Comparison of ENCODE assay signal across 21 mouse cellular contexts in the genomic region with DNA sequence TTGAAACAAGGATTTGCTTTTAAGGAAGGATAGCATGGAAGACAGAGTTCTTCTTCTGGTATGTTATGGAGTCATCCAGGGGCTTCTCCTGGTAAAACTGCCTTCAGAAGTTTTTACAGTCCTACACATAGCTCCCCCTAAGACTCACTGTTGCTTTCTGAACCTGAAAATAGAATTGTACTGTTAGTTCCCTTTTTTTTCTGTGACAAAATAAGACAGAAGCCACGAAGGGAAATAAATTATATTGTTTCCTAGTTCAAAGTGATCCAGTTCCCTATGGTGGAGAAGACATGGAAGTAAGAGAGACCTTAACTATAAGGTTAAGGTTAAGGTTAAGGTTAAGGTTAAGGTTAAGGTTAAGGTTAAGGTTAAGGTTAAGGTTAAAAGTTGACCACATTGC.
DNase-seq lines count a peak whose midpoint lies in the region; ATAC-seq and TF ChIP-seq lines count a peak whose summit lies in the region.
"Had no signal": no experiment of that assay in that cellular context is flagged by ENCODE, and none has a peak within 500 bp of the region (broad histone marks: within the 10 kb centered on the region; RNA-seq: fewer than 3 reads in every experiment).

No protein-coding gene starts in this region.

- H3K27ac ChIP-seq in bone marrow macrophage, adult 2 months (ENCODE audit: insufficient read depth, low read depth, low read length): peak overlapping the region; percentile 47
- H3K27ac ChIP-seq: embryonic facial prominence, embryonic 10.5 days; embryonic facial prominence, embryonic 12.5 days; forebrain, embryonic 12.5 days had no signal

- no peak for TF ChIP-seq POLR2A in bone marrow macrophage, adult 2 months (IDR thresholded peaks at IDR 0.05; ENCODE audit: borderline replicate concordance, low read depth, low read length)

- H3K4me3 ChIP-seq in bone marrow macrophage, adult 2 months (ENCODE audit: insufficient read depth, low read length): no peak overlapping the region
- H3K4me3 ChIP-seq: embryonic facial prominence, embryonic 10.5 days; embryonic facial prominence, embryonic 12.5 days; forebrain, embryonic 12.5 days had no signal

- peak; percentile 52; the same call in 1 of the 2 replicates for ATAC-seq in common myeloid progenitor, adult 5-6 weeks (replicated peaks; ENCODE audit: low read depth, poor library complexity, severe bottlenecking)
- ATAC-seq in hematopoietic stem cell, adult 5-6 weeks (replicated peaks in 1 of 2; ENCODE audit: insufficient read depth in 1 of 2, low FRiP score in 2 of 2, low TSS enrichment in 1 of 2, low read depth in 1 of 2, poor library complexity in 2 of 2, severe bottlenecking in 2 of 2): peak; percentile 32 to 62; a peak in 2 of 4 replicates
- ATAC-seq in megakaryocyte progenitor cell, adult 5-6 weeks (replicated peaks; ENCODE audit: poor library complexity): peak; percentile 54
- ATAC-seq: forebrain, embryonic 14.5 days; forebrain, embryonic 16.5 days had no signal

- H3K4me1 ChIP-seq in bone marrow macrophage, adult 2 months (ENCODE audit: control insufficient read depth, insufficient read depth, low read length): peaks cover 4% of the 10 kb centered on the region
- H3K4me1 ChIP-seq: embryonic facial prominence, embryonic 10.5 days; embryonic facial prominence, embryonic 12.5 days; forebrain, embryonic 12.5 days had no signal

- DNase-seq in lung, postnatal 4 days: no peak
- no peak for DNase-seq in kidney, postnatal 10 days
- DNase-seq in adrenal gland, adult (ENCODE audit: inconsistent age in 2 of 2, low spot score in 1 of 2): no peak
- DNase-seq: adrenal gland, adult 8-10 months; adrenal gland, postnatal 14 days; adrenal gland, postnatal 36 days; cerebellum, adult 11 months; cerebellum, adult 18-20 months; cerebellum, adult 8-10 months; cerebellum, adult 9-11 months; cerebellum, postnatal 14 days; cerebellum, postnatal 36 days had no signal

- TF ChIP-seq CTCF in bone marrow macrophage, adult 2 months (IDR thresholded peaks at IDR 0.05; ENCODE audit: low read depth, low read length): no peak
